Mouse (Mus musculus) embryonic fibroblast, embryonic 13.5 days (primary cell): ENCODE measurements around the gene Gtse1.

Source experiments
- CTCF ChIP-seq: IDR thresholded peaks from 2 replicates; pipeline ENCODE4 v1.5.1; 2011; ENCODE audit warnings: mild to moderate bottlenecking, control low read depth, low read length, moderate library complexity, borderline replicate concordance; ENCODE audit not compliant: insufficient read depth
- POLR2A ChIP-seq: IDR thresholded peaks from 2 replicates; pipeline ENCODE4 v1.6.1; 2011; ENCODE audit warnings: low read depth, mild to moderate bottlenecking, control low read depth, low read length, moderate library complexity

GRCm38 (mm10) chr15:85878848-85879497 is 19.4 kb downstream of the Gtse1 start, which contains the start of gene Trmu:
- peak; percentile 62; the same call in 1 of the 2 replicates for TF ChIP-seq CTCF
- TF ChIP-seq POLR2A: peak; percentile 91
